In the genomic region with DNA sequence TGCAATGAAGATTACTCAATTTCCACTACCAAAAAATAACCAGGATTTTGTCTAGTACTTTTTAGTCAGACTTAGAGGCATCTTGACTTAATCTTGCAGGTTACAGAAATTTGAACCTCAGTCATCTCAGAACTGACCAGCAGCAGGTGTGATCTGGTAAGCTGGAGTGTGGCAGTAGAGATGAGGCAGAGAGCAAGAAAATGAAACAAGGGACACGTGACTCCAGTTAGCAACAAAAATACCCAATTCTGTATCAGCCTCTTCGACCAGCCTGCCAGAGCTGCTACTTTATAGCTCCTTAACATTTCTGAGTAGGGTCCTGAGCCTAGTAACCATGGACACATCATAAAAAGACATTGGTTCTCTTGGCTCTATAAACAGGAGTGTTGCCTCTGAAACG, we compare ENCODE assay signal across 15 mouse cellular contexts.
"Had no signal": no experiment of that assay in that cellular context is flagged by ENCODE, and none has a peak within 500 bp of the region (broad histone marks: within the 10 kb centered on the region; RNA-seq: fewer than 3 reads in every experiment).

No protein-coding gene starts in this region.

- H3K36me3 ChIP-seq: midbrain, embryonic 12.5 days; midbrain, embryonic 15.5 days; neural tube, embryonic 12.5 days had no signal

- ATAC-seq: midbrain, embryonic 15.5 days had no signal

- H3K4me1 ChIP-seq: neural tube, embryonic 12.5 days; neural tube, embryonic 15.5 days had no signal

- DNase-seq: kidney, postnatal 36 days; layer of hippocampus, postnatal 36 days; liver, embryonic 13.5 days; lung, adult 2 months; lung, postnatal 14 days; right cerebral cortex, adult 18-20 months; right cerebral cortex, postnatal 14 days; right cerebral cortex, postnatal 4 days had no signal

- H3K9me3 ChIP-seq: liver, embryonic 13.5 days; midbrain, embryonic 12.5 days; midbrain, embryonic 15.5 days; neural tube, embryonic 12.5 days; neural tube, embryonic 15.5 days had no signal

- H3K4me3 ChIP-seq: left cerebral cortex, adult 2 months; liver, embryonic 13.5 days; midbrain, embryonic 12.5 days; midbrain, embryonic 15.5 days; neural tube, embryonic 12.5 days; neural tube, embryonic 15.5 days had no signal

- H3K27me3 ChIP-seq: liver, embryonic 13.5 days; midbrain, embryonic 12.5 days; midbrain, embryonic 15.5 days; neural tube, embryonic 12.5 days; neural tube, embryonic 15.5 days had no signal

- H3K4me2 ChIP-seq: liver, embryonic 13.5 days; midbrain, embryonic 12.5 days; midbrain, embryonic 15.5 days; neural tube, embryonic 12.5 days; neural tube, embryonic 15.5 days had no signal

- H3K9ac ChIP-seq: liver, embryonic 13.5 days; midbrain, embryonic 12.5 days; midbrain, embryonic 15.5 days; neural tube, embryonic 12.5 days; neural tube, embryonic 15.5 days had no signal

- H3K27ac ChIP-seq: left cerebral cortex, adult 2 months; liver, embryonic 13.5 days; macrophage; midbrain, embryonic 12.5 days; midbrain, embryonic 15.5 days; neural tube, embryonic 12.5 days; neural tube, embryonic 15.5 days; stomach, postnatal 0 days had no signal
